Mouse (Mus musculus) testis, adult 2 months (tissue): ENCODE data around the gene S100pbp.

Source experiments
- CTCF ChIP-seq: fragments of 200-500 bp; IDR thresholded peaks from 2 replicates; pipeline ENCODE4 v1.5.1; 2012; ENCODE audit warnings: low read depth, mild to moderate bottlenecking, inconsistent platforms, low read length, moderate library complexity; ENCODE audit not compliant: control insufficient read depth, insufficient read depth, insufficient replicate concordance
- POLR2A ChIP-seq: fragments of 200-500 bp; IDR thresholded peaks from 2 replicates; pipeline ENCODE4 v1.6.1; 2012; ENCODE audit warnings: low read depth, mild to moderate bottlenecking, inconsistent platforms, low read length, moderate library complexity; ENCODE audit not compliant: control insufficient read depth

DNA sequence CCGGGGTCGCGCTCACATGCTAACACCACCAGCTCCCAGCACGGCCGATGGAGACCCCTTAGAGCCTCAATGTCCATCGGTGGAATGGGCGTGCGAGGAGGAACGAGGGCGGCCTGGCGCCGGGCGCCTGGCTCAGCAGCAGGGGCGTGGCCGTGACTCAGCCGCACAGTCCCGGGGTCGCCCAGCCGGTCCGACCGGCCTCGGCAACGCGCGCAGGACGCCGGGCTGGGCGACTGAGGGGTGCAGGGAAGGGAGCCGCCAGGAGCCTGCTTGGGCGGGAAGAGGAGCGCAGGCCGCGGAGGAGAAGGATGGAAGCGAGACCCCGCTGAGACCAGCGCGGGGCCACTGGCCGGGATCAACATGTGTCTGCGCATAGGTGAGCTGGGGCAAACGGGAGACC lies 84.2 kb downstream of the S100pbp start, which contains the start of gene Tmem54:
- no peak for TF ChIP-seq POLR2A
- TF ChIP-seq CTCF: no peak
